Mouse (Mus musculus) hindbrain, embryonic 12.5 days (tissue): ENCODE data around the gene Col6a3. TPM values are rescaled to one million over a fixed set of nuclear protein-coding genes. Genes with fewer than 3 reads are reported as not detected.

Experiments used
- ATAC-seq: fragments of 200-750 bp; cut with Nextera tagmentation; 2 replicates; pipeline ENCODE4 v1.8.0; 2017; ENCODE audit warnings: moderate TSS enrichment; ENCODE audit not compliant: low FRiP score
- H3K27ac ChIP-seq: fragments of 300-500 bp; sonication (generic); 2 replicates; pipeline ENCODE4 v1.5.1; 2016; ENCODE audit warnings: mild to moderate bottlenecking
- H3K27me3 ChIP-seq: fragments of 300-500 bp; sonication (generic); 2 replicates; pipeline ENCODE4 v1.6.1; 2016; ENCODE audit warnings: mild to moderate bottlenecking
- H3K36me3 ChIP-seq: fragments of 300-500 bp; sonication (generic); 2 replicates; pipeline ENCODE4 v1.6.1; 2016; ENCODE audit warnings: mild to moderate bottlenecking
- H3K4me1 ChIP-seq: fragments of 300-500 bp; sonication (generic); 2 replicates; pipeline ENCODE4 v1.6.1; 2016
- H3K4me2 ChIP-seq: fragments of 300-500 bp; sonication (generic); replicated peaks from 2 replicates; pipeline ENCODE4 v1.6.1; 2016; ENCODE audit warnings: mild to moderate bottlenecking
- H3K4me3 ChIP-seq: fragments of 300-500 bp; sonication (generic); 2 replicates; pipeline ENCODE4 v1.5.1; 2016; ENCODE audit warnings: mild to moderate bottlenecking
- H3K9ac ChIP-seq: fragments of 300-500 bp; sonication (generic); 2 replicates; pipeline ENCODE4 v1.6.1; 2016; ENCODE audit warnings: mild to moderate bottlenecking, moderate library complexity
- H3K9me3 ChIP-seq: fragments of 300-500 bp; sonication (generic); replicated peaks from 2 replicates; pipeline ENCODE4 v1.6.1; 2016; ENCODE audit warnings: mild to moderate bottlenecking
- WGBS: fragments of 180-500 bp; shearing (Covaris S2); methylation state at CpG from one replicate; pipeline ENCODE4 v1.1.7; 2016; 5-methylcytosine and 5-hydroxymethylcytosine counted together
- polyA plus RNA-seq: library from polyadenylated mRNA; unstranded; fragments of >200 nt; fragmentation: Nextera tagmentation; extraction: Ambion mirVana; gene quantifications from 2 replicates; pipeline ENCODE4 v1.2.1, GENCODE M21; 2016

Gene Col6a3
- polyA plus RNA-seq, result 22.6 and 32.1 TPM in 2 replicates

GRCm38 (mm10) chr1:90843836-90844235 lies at the start of gene Col6a3:
Gene Col6a3 (minus strand): TSS chr1:90843971.
- Histone ChIP-seq H3K36me3 (no peaks in the 10 kb centered on the region), H3K4me1 (no peaks in the 10 kb centered on the region), H3K4me3 (peak within 1 kb of the TSS; percentile 19), H3K4me2 (peak within 1 kb of the TSS; percentile 38), H3K9me3 (no peaks in the 10 kb centered on the region), H3K27me3 (no peaks in the 10 kb centered on the region), H3K27ac (no peak within 1 kb of the TSS), H3K9ac (no peak within 1 kb of the TSS)
- 36% methylated on average over 4 of the region's 4 CpGs for WGBS
- ATAC-seq, result no peak

- Histone ChIP-seq H3K36me3 (no peaks in the 10 kb centered on the region), H3K9me3 (0 out of 2 replicates have a peak, but pooled peaks cover 2% of the 10 kb centered on the region), H3K27ac (no peak overlapping the region), H3K4me1 (no peaks in the 10 kb centered on the region), H3K4me3 (no peak overlapping the region), H3K9ac (no peak overlapping the region), H3K4me2 (no peak overlapping the region), H3K27me3 (no peaks in the 10 kb centered on the region)
- 63% methylated on average over 6 of the region's 6 CpGs for WGBS
- ATAC-seq, result no peak
These were observed 42.1 kb upstream of the Col6a3 start for GRCm38 (mm10) chr1:90885771-90886460.

GRCm38 (mm10) chr1:90876486-90877270 lies 32.9 kb upstream of the Col6a3 start:
- Histone ChIP-seq H3K27ac (no peak overlapping the region), H3K27me3 (no peaks in the 10 kb centered on the region), H3K36me3 (no peaks in the 10 kb centered on the region), H3K9me3 (no peaks in the 10 kb centered on the region), H3K9ac (no peak overlapping the region), H3K4me2 (no peak overlapping the region), H3K4me3 (no peak overlapping the region), H3K4me1 (no peaks in the 10 kb centered on the region)
- no peak for ATAC-seq
- WGBS, result 62% methylated on average over 5 of the region's 5 CpGs

- no peak overlapping the region for H3K9ac ChIP-seq
- no peaks in the 10 kb centered on the region for H3K9me3 ChIP-seq
- H3K27me3 ChIP-seq, result no peaks in the 10 kb centered on the region
- no peak overlapping the region for H3K4me3 ChIP-seq
- no peaks in the 10 kb centered on the region for H3K36me3 ChIP-seq
- WGBS, result 57% methylated on average over 2 of the region's 2 CpGs
- no peak for ATAC-seq
- no peak overlapping the region for H3K4me2 ChIP-seq
- H3K4me1 ChIP-seq, result no peaks in the 10 kb centered on the region
- no peak overlapping the region for H3K27ac ChIP-seq
These were observed 32.2 kb upstream of the Col6a3 start for GRCm38 (mm10) chr1:90875961-90876360.

GRCm38 (mm10) chr1:90875371-90875770 lies 31.6 kb upstream of the Col6a3 start:
- Histone ChIP-seq H3K4me2 (no peak overlapping the region), H3K4me1 (no peaks in the 10 kb centered on the region), H3K9ac (no peak overlapping the region), H3K27ac (no peak overlapping the region), H3K9me3 (no peaks in the 10 kb centered on the region), H3K36me3 (no peaks in the 10 kb centered on the region), H3K27me3 (no peaks in the 10 kb centered on the region), H3K4me3 (no peak overlapping the region)
- ATAC-seq, result no peak
- whole genome bisulfite sequencing, result 88% methylated on average over 8 of the region's 8 CpGs

- H3K4me2 ChIP-seq, result no peak overlapping the region
- no peaks in the 10 kb centered on the region for H3K9me3 ChIP-seq
- ATAC-seq, result no peak
- H3K9ac ChIP-seq, result no peak overlapping the region
- WGBS, result 87% methylated on average over 2 of the region's 2 CpGs
- H3K36me3 ChIP-seq, result no peaks in the 10 kb centered on the region
- H3K4me3 ChIP-seq, result no peak overlapping the region
- no peaks in the 10 kb centered on the region for H3K27me3 ChIP-seq
- no peak overlapping the region for H3K27ac ChIP-seq
- H3K4me1 ChIP-seq, result no peaks in the 10 kb centered on the region
These were observed 26.8 kb upstream of the Col6a3 start for GRCm38 (mm10) chr1:90870581-90870980.

- Histone ChIP-seq H3K4me1 (no peaks in the 10 kb centered on the region), H3K27ac (no peak overlapping the region), H3K4me3 (no peak overlapping the region), H3K27me3 (no peaks in the 10 kb centered on the region), H3K4me2 (no peak overlapping the region), H3K9ac (no peak overlapping the region), H3K36me3 (no peaks in the 10 kb centered on the region), H3K9me3 (no peaks in the 10 kb centered on the region)
- no peak for ATAC-seq
- WGBS, result 93% methylated on average over 7 of the region's 7 CpGs
These were observed 23.0 kb upstream of the Col6a3 start for GRCm38 (mm10) chr1:90866734-90867133.

DNA sequence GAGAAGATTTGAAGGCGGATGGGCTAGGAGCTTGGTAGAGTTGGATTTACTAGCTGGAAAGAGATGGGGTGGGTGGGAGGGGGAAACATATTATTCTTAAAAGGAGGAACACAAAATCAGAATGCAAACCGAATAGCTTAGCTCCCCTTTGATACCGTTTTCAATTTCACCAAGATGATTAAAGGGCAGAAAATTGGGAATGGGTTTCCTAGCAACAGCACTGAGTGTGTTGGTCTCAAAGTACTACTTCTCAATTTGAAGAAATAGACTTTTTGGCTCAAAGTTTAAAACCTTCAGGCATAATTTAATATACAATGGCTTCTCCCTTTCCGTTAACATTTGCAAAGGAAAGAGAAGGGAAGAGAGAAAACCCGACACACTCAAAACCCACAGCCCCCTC lies 12.1 kb upstream of the Col6a3 start:
- no peak overlapping the region for H3K4me2 ChIP-seq
- no peak overlapping the region for H3K27ac ChIP-seq
- H3K36me3 ChIP-seq, result no peaks in the 10 kb centered on the region
- no peak overlapping the region for H3K4me3 ChIP-seq
- 70% methylated on average over 5 of the region's 5 CpGs for WGBS
- no peaks in the 10 kb centered on the region for H3K4me1 ChIP-seq
- H3K9me3 ChIP-seq, result no peaks in the 10 kb centered on the region
- ATAC-seq, result no peak
- no peaks in the 10 kb centered on the region for H3K27me3 ChIP-seq
- no peak overlapping the region for H3K9ac ChIP-seq

DNA sequence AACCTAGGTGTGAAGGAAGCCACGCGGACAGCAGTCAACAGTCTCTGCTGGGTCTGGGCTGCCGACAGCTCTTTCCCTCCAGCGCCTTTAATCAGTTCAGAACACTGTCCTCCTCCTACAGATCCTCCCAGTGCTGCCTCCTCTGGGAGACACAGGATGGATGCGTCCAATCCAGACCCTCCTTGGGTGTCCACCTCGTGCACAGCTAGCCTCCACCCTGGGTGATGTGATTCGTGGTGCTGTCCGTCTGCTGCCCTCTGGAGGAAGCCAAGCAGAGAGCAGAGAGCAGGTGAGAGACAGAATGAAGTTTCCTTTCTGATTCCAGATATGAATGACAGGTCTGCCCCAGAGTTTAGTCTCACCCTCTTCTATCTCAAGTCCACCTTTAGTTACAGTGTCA lies 6.1 kb upstream of the Col6a3 start:
- no peak for ATAC-seq
- 37% methylated on average over 8 of the region's 8 CpGs for WGBS

DNA sequence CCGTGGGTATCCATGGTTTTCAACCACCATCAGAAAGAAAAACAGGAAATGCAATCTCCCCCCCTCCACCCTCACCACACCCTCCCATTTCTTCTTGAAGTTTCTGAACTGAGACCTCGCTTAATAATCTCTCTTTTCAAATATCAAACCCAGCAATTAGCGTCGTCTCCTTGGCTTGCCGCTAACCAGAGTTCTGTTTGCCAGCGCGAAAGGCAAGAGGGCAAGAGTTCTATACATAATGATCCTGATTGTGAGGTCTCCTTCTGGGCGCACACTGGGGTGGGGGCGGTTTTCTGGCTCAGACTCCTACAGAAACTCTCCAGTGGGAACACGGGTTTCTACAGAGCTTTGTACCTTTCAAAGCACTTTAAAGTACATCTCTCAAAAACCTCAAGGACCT lies 1.4 kb upstream of the Col6a3 start:
- H3K4me2 ChIP-seq, result no peak overlapping the region
- 73% methylated on average over 10 of the region's 10 CpGs for WGBS
- no peaks in the 10 kb centered on the region for H3K36me3 ChIP-seq
- no peak for ATAC-seq
- no peak overlapping the region for H3K4me3 ChIP-seq
- H3K27me3 ChIP-seq, result no peaks in the 10 kb centered on the region
- no peaks in the 10 kb centered on the region for H3K9me3 ChIP-seq
- no peak overlapping the region for H3K9ac ChIP-seq
- no peaks in the 10 kb centered on the region for H3K4me1 ChIP-seq
- H3K27ac ChIP-seq, result no peak overlapping the region

More for the DNA sequence above, 6.1 kb upstream of the Col6a3 start:
- no peaks in the 10 kb centered on the region for H3K9me3 ChIP-seq
- H3K27ac ChIP-seq, result no peak overlapping the region
- H3K4me1 ChIP-seq, result no peaks in the 10 kb centered on the region
- H3K36me3 ChIP-seq, result no peaks in the 10 kb centered on the region
- H3K9ac ChIP-seq, result no peak overlapping the region
- no peaks in the 10 kb centered on the region for H3K27me3 ChIP-seq
- H3K4me3 ChIP-seq, result no peak overlapping the region
- H3K4me2 ChIP-seq, result no peak overlapping the region

GRCm38 (mm10) chr1:90842789-90843587 lies 783 bp downstream of the Col6a3 start:
- H3K4me3 ChIP-seq, result peak overlapping the region; percentile 19
- no peak overlapping the region for H3K9ac ChIP-seq
- no peaks in the 10 kb centered on the region for H3K4me1 ChIP-seq
- peak overlapping the region; percentile 38 for H3K4me2 ChIP-seq
- no peaks in the 10 kb centered on the region for H3K36me3 ChIP-seq
- ATAC-seq, result no peak
- H3K9me3 ChIP-seq, result no peaks in the 10 kb centered on the region
- 72% methylated on average over 9 of the region's 9 CpGs for WGBS
- H3K27me3 ChIP-seq, result no peaks in the 10 kb centered on the region
- H3K27ac ChIP-seq, result no peak overlapping the region

- WGBS, result 14% methylated on average over 4 of the region's 4 CpGs
- no peaks in the 10 kb centered on the region for H3K27me3 ChIP-seq
- no peak for ATAC-seq
- no peak overlapping the region for H3K27ac ChIP-seq
- no peaks in the 10 kb centered on the region for H3K9me3 ChIP-seq
- H3K36me3 ChIP-seq, result no peaks in the 10 kb centered on the region
- H3K4me1 ChIP-seq, result no peaks in the 10 kb centered on the region
- no peak overlapping the region for H3K4me3 ChIP-seq
- no peak overlapping the region for H3K9ac ChIP-seq
- H3K4me2 ChIP-seq, result no peak overlapping the region
These were observed 3.5 kb downstream of the Col6a3 start for GRCm38 (mm10) chr1:90840250-90840649.
